Comparison of ENCODE assay signal across 11 mouse cellular contexts in genomic region chr15:27525233-27526005, GRCm38 (mm10). TPM values are rescaled to one million over a fixed set of nuclear protein-coding genes. Genes with fewer than 3 reads are reported as not detected.
A peak's percentile ranks its signal among the peaks of the same experiment; 100 is the strongest.
DNase-seq lines count a peak whose midpoint lies in the region; ATAC-seq and TF ChIP-seq lines count a peak whose summit lies in the region.
"Had no signal": no experiment of that assay in that cellular context is flagged by ENCODE, and none has a peak within 500 bp of the region (broad histone marks: within the 10 kb centered on the region; RNA-seq: fewer than 3 reads in every experiment).

No protein-coding gene starts in this region.

- no peaks in the 10 kb centered on the region for H3K36me3 ChIP-seq in liver, adult 2 months (ENCODE audit: control insufficient read depth, insufficient read depth, low read length)
- H3K36me3 ChIP-seq in liver, postnatal 0 days (replicated peaks; ENCODE audit: insufficient read depth, low read length), result no peaks in the 10 kb centered on the region
- no peaks in the 10 kb centered on the region for H3K36me3 ChIP-seq in midbrain, embryonic 13.5 days

- no peak for ATAC-seq in liver, postnatal 0 days
- no peak for ATAC-seq in midbrain, embryonic 13.5 days
- ATAC-seq: activated CD4-positive, CD25-positive, alpha-beta regulatory T cell, adult 4 months had no signal

- H3K4me1 ChIP-seq in liver, adult 2 months (ENCODE audit: control insufficient read depth, insufficient read depth, low read length), result peaks cover 5% of the 10 kb centered on the region; the same call in 1 of the 2 replicates
- 0 out of 2 replicates have a peak, but pooled peaks cover 7% of the 10 kb centered on the region for H3K4me1 ChIP-seq in liver, postnatal 0 days (ENCODE audit: insufficient read depth)
- peaks cover 20% of the 10 kb centered on the region; the same call in 1 of the 2 replicates for H3K4me1 ChIP-seq in brown adipose tissue, adult 24 weeks (ENCODE audit: control insufficient read depth, insufficient read depth, insufficient read length, low read length)
- no peaks in the 10 kb centered on the region for H3K4me1 ChIP-seq in midbrain, embryonic 13.5 days (replicated peaks)

- H3K4me2 ChIP-seq in liver, postnatal 0 days (ENCODE audit: low read depth, low read length), result no peak overlapping the region
- H3K4me2 ChIP-seq in midbrain, embryonic 13.5 days (replicated peaks), result no peak overlapping the region

- no peak overlapping the region for H3K9ac ChIP-seq in liver, adult 2 months (ENCODE audit: low read depth, low read length)
- no peak overlapping the region for H3K9ac ChIP-seq in liver, postnatal 0 days (replicated peaks)
- no peak overlapping the region for H3K9ac ChIP-seq in midbrain, embryonic 13.5 days (replicated peaks)

- TF ChIP-seq CTCF in liver, adult 2 months (IDR thresholded peaks at IDR 0.05; ENCODE audit: low read depth, low read length), result no peak
- TF ChIP-seq CTCF in liver, postnatal 0 days (IDR thresholded peaks at IDR 0.05; ENCODE audit: low read depth), result no peak

- no peaks in the 10 kb centered on the region for H3K27me3 ChIP-seq in liver, adult 2 months (ENCODE audit: control insufficient read depth, insufficient read depth, low read length)
- no peaks in the 10 kb centered on the region for H3K27me3 ChIP-seq in liver, postnatal 0 days (ENCODE audit: insufficient read depth, low read length)
- H3K27me3 ChIP-seq in midbrain, embryonic 13.5 days, result no peaks in the 10 kb centered on the region

- 31% methylated on average over 12 of the region's 12 CpGs for WGBS in liver, adult 2 months
- 56% methylated on average over 12 of the region's 12 CpGs for WGBS in liver, postnatal 0 days (ENCODE audit: insufficient replicate concordance)
- 88% methylated on average over 12 of the region's 12 CpGs for WGBS in midbrain, embryonic 13.5 days

- H3K4me3 ChIP-seq in liver, adult 2 months (ENCODE audit: insufficient read depth, low read depth, low read length), result no peak overlapping the region
- no peak overlapping the region for H3K4me3 ChIP-seq in liver, postnatal 0 days (ENCODE audit: low read depth, low read length)
- H3K4me3 ChIP-seq in brown adipose tissue, adult 24 weeks (ENCODE audit: insufficient read depth, low read depth, low read length), result no peak overlapping the region
- H3K4me3 ChIP-seq in midbrain, embryonic 13.5 days (replicated peaks), result no peak overlapping the region
- H3K4me3 ChIP-seq: heart, adult 2 months had no signal

- peak; percentile 42 for DNase-seq in gastrocnemius, postnatal 10 days
- DNase-seq in gastrocnemius, adult 8-10 months (ENCODE audit: low spot score in 2 of 2), result no peak
- DNase-seq in liver, adult 2 months (ENCODE audit: extremely low read depth, low read depth, low spot score), result peak; percentile 48
- DNase-seq in liver, postnatal 0 days, result no peak
- peak; percentile 45 for DNase-seq in 3T3-L1 (ENCODE audit: low read depth, low spot score)
- DNase-seq in spleen, postnatal 4 days (ENCODE audit: low spot score in 2 of 2), result no peak
- DNase-seq: retina, postnatal 1 day had no signal

- no peak overlapping the region for H3K27ac ChIP-seq in liver, adult 2 months (replicated peaks; ENCODE audit: insufficient read depth, low read depth, low read length)
- H3K27ac ChIP-seq in liver, postnatal 0 days (ENCODE audit: low read depth), result no peak overlapping the region
- H3K27ac ChIP-seq in brown adipose tissue, adult 24 weeks (replicated peaks; ENCODE audit: low read depth, low read length), result peak overlapping the region; percentile 25
- no peak overlapping the region for H3K27ac ChIP-seq in midbrain, embryonic 13.5 days
- H3K27ac ChIP-seq: heart, adult 2 months had no signal

- no peak for TF ChIP-seq POLR2A in liver, adult 2 months (IDR thresholded peaks at IDR 0.05; ENCODE audit: extremely low read depth, insufficient read depth, low read length)

- H3K9me3 ChIP-seq in liver, postnatal 0 days (ENCODE audit: low read length), result no peaks in the 10 kb centered on the region
- H3K9me3 ChIP-seq in midbrain, embryonic 13.5 days, result no peaks in the 10 kb centered on the region

- no peak for TF ChIP-seq EP300 in liver, postnatal 0 days (IDR thresholded peaks at IDR 0.05; ENCODE audit: low read depth)

- H3K79me2 ChIP-seq in liver, adult 2 months (ENCODE audit: control insufficient read depth, insufficient read depth, low read length), result peaks cover 3% of the 10 kb centered on the region; the same call in 1 of the 2 replicates

RNA-seq across cellular contexts. Expression of gene Ank, which starts 58.9 kb away (rescaled TPM):
- total RNA-seq in gastrocnemius, postnatal 10 days (2021), result 10 to 100 TPM; 35.1 to 35.5 TPM
- total RNA-seq in gastrocnemius, adult 8-10 months (2022), result 100 to 1,000 TPM; 126 to 164 (median 145) TPM
- 12.3 and 12.6 TPM in 2 replicates for total RNA-seq in liver, adult 2 months (2014; rRNA removed)
- polyA plus RNA-seq in liver, adult 2 months (2012; rRNA removed), result 22.6 and 25.3 TPM in 2 replicates
- 7.8 and 8.3 TPM in 2 replicates for polyA plus RNA-seq in liver, postnatal 0 days (2015; fragmentation: Nextera tagmentation; extraction: Ambion mirVana)
- 179 and 208 TPM in 2 replicates for polyA plus RNA-seq in brown adipose tissue, adult 24 weeks (2012; ENCODE audit: insufficient read depth, insufficient read length, missing spikeins)
- 9.9 and 11.5 TPM in 2 replicates for polyA plus RNA-seq in midbrain, embryonic 13.5 days (2015; fragmentation: Nextera tagmentation; extraction: Ambion mirVana)

Comparison
In these comparisons a context has a peak if more than half of its experiments do, and no peak if none do; other contexts are left out.
1. DNase-seq: peak in gastrocnemius, postnatal 10 days (single experiment), liver, adult 2 months (single experiment) and 3T3-L1 (single experiment); none in gastrocnemius, adult 8-10 months (0 of 2), liver, postnatal 0 days (single experiment) and spleen, postnatal 4 days (0 of 2).